Mouse (Mus musculus) stomach, postnatal 0 days (tissue): ENCODE data around the gene Mtap. TPM values are rescaled to one million over a fixed set of nuclear protein-coding genes. Genes with fewer than 3 reads are reported as not detected.
A peak's percentile ranks its signal among the peaks of the same experiment; 100 is the strongest.

ENCODE experiments used
- ATAC-seq: fragments of 200-750 bp; cut with Nextera tagmentation; 2 replicates; pipeline ENCODE4 v1.8.0; 2017; ENCODE audit not compliant: low FRiP score, low TSS enrichment
- DNase-seq: peaks from one replicate; pipeline ENCODE4 v3.0.0-alpha.2; 2016; ENCODE audit warnings: low spot score
- H3K27ac ChIP-seq: fragments of 300-500 bp; sonication (generic); replicated peaks from 2 replicates; pipeline ENCODE4 v1.5.1; 2014; ENCODE audit warnings: mild to moderate bottlenecking, control low read depth
- H3K27me3 ChIP-seq: fragments of 300-500 bp; sonication (generic); 2 replicates; pipeline ENCODE4 v1.6.1; 2014; ENCODE audit warnings: low read length; ENCODE audit not compliant: control insufficient read depth, insufficient read depth
- H3K36me3 ChIP-seq: fragments of 300-500 bp; sonication (generic); 2 replicates; pipeline ENCODE4 v1.6.1; 2014; ENCODE audit warnings: low read length, mixed read lengths; ENCODE audit not compliant: control insufficient read depth, insufficient read depth
- H3K4me1 ChIP-seq: fragments of 300-500 bp; sonication (generic); replicated peaks from 2 replicates; pipeline ENCODE4 v1.6.1; 2014; ENCODE audit warnings: antibody characterized with exemption; ENCODE audit not compliant: control insufficient read depth, insufficient read depth
- H3K4me2 ChIP-seq: fragments of 300-500 bp; sonication (generic); replicated peaks from 2 replicates; pipeline ENCODE4 v1.6.1; 2014; ENCODE audit warnings: low read depth, mild to moderate bottlenecking, control low read depth, moderate library complexity
- H3K4me3 ChIP-seq: fragments of 300-500 bp; sonication (generic); 2 replicates; pipeline ENCODE4 v1.5.1; 2014; ENCODE audit warnings: low read depth, low read length, control low read depth
- H3K9ac ChIP-seq: fragments of 300-500 bp; sonication (generic); 2 replicates; pipeline ENCODE4 v1.6.1; 2014; ENCODE audit warnings: mild to moderate bottlenecking, low read length, control low read depth, mixed read lengths
- H3K9me3 ChIP-seq: fragments of 300-500 bp; sonication (generic); 2 replicates; pipeline ENCODE4 v1.6.1; 2016; ENCODE audit warnings: low read length; ENCODE audit not compliant: control insufficient read depth
- CTCF ChIP-seq: IDR thresholded peaks from 2 replicates; pipeline ENCODE4 v1.5.1; 2016; ENCODE audit warnings: antibody characterized with exemption, low read depth, mild to moderate bottlenecking, moderate library complexity
- EP300 ChIP-seq: optimal IDR thresholded peaks from 2 replicates; pipeline ENCODE3; 2016; ENCODE audit warnings: antibody characterized with exemption
- WGBS: fragments of 180-500 bp; shearing (Covaris S2); extraction: QIAGEN DNeasy Blood & Tissue Kit; methylation state at CpG from one replicate; pipeline ENCODE4 v1.1.7; 2014; 5-methylcytosine and 5-hydroxymethylcytosine counted together
- polyA plus RNA-seq: library from polyadenylated mRNA; unstranded; fragments of >200 nt; fragmentation: Nextera tagmentation; extraction: Ambion mirVana; gene quantifications from 2 replicates; pipeline ENCODE4 v1.2.1, GENCODE M21; 2015

Mtap gene
- polyA plus RNA-seq, 1 experiment from 2014 or later: 23.9 TPM

DNA sequence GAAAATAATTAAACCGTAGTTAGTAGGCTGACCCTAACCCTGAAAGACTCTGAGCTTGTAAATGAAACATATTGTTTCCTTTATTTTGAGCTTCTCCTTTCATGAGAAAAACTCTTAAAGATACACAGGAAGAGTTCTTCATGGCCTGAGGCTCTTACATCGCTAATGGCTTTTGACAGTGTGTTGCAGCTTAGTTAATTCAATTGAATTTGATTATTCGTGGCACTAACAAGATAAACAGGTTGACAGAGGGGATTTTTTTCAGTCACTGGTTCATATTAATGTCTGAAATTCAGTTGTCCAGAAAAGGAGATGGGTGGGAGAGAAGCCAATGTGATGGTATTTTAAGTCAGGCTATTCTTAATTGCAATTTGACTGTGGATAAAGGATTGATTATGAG is 35.6 kb upstream of the Mtap start:
- 71% methylated on average over 3 of the region's 3 CpGs for WGBS
- no peak overlapping the region for H3K4me2 ChIP-seq
- H3K27me3 ChIP-seq: no peaks in the 10 kb centered on the region
- H3K4me1 ChIP-seq: no peaks in the 10 kb centered on the region
- H3K4me3 ChIP-seq: no peak overlapping the region
- no peak for TF ChIP-seq EP300
- TF ChIP-seq CTCF: no peak
- H3K27ac ChIP-seq: no peak overlapping the region
- ATAC-seq: no peak
- H3K36me3 ChIP-seq: no peaks in the 10 kb centered on the region
- H3K9me3 ChIP-seq: no peaks in the 10 kb centered on the region
- no peak overlapping the region for H3K9ac ChIP-seq
- no peak for DNase-seq

DNA sequence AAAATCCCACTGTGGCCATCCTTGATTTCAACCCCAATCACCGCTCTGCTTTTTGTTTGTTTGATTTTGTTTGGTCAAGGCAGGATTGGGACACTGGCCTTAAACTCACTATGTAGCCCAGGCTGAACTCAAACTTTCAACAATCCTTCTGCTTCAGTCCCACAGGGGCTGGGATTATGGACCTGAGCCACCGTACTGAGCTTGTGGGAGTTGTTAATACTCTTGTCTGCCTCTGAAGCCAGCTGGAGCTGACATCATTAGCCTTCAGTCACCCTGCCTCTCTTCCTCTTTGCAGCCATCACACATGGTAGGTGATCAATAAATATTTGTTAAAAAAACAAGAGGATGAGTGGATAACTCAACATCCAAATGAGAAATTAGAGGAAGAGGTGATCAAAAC is 34.6 kb upstream of the Mtap start:
- H3K4me3 ChIP-seq: no peak overlapping the region
- TF ChIP-seq CTCF (no peak), EP300 (no peak)
- H3K4me2 ChIP-seq: no peak overlapping the region
- H3K36me3 ChIP-seq: no peaks in the 10 kb centered on the region
- H3K27ac ChIP-seq: no peak overlapping the region
- no peaks in the 10 kb centered on the region for H3K4me1 ChIP-seq
- ATAC-seq: no peak
- no peak overlapping the region for H3K9ac ChIP-seq
- 64% methylated on average over 2 of the region's 2 CpGs for WGBS
- DNase-seq: no peak
- no peaks in the 10 kb centered on the region for H3K27me3 ChIP-seq
- no peaks in the 10 kb centered on the region for H3K9me3 ChIP-seq

DNA sequence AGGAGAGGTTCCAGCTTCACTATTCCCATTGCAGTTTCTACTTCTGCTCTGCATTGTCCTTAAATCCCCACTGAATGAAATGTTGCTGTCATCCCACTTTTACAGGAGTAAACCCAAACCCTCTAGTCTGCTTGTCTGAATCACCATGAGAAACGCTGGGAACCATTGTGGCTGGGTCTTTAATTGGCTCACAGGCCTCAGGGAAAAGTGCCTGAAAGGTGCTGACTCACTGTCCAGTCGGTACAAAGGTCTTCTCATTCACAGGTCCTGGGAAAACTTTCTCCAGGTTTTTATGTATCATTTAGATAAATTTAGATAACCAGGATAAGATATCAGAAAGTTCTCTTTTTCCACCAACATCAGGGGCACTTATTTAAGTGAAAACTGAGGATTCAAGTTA is 31.4 kb upstream of the Mtap start:
- no peaks in the 10 kb centered on the region for H3K36me3 ChIP-seq
- no peak for TF ChIP-seq CTCF
- no peak for TF ChIP-seq EP300
- H3K27me3 ChIP-seq: no peaks in the 10 kb centered on the region
- DNase-seq (peak; percentile 18), ATAC-seq (no peak)
- H3K9me3 ChIP-seq: no peaks in the 10 kb centered on the region
- no peaks in the 10 kb centered on the region for H3K4me1 ChIP-seq
- H3K4me2 ChIP-seq: no peak overlapping the region
- no peak overlapping the region for H3K9ac ChIP-seq
- 41% methylated on average over 2 of the region's 2 CpGs for WGBS
- no peak overlapping the region for H3K4me3 ChIP-seq
- no peak overlapping the region for H3K27ac ChIP-seq

DNA sequence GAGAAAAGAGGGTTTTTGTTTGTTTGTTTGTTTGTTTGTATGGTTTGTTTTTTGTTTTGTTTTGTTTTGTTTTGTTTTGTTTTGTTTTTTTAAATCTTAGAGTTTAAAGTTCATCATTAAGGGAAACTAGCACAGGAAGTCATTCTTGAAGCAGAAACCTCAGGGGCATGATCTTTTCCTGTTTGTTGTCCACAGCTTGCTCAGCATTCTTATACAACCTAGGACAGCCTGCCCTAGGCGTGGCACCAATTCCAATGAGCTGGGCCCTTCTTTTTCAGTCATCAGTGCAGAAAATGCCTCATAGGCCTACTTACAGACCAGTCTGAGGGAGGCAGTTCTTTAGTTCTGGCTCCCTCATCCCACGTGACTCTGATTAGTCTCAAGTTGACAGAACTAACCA is 30.4 kb upstream of the Mtap start:
- Histone ChIP-seq H3K36me3 (no peaks in the 10 kb centered on the region), H3K27ac (no peak overlapping the region), H3K27me3 (no peaks in the 10 kb centered on the region), H3K4me3 (no peak overlapping the region), H3K4me1 (no peaks in the 10 kb centered on the region), H3K9me3 (no peaks in the 10 kb centered on the region), H3K4me2 (no peak overlapping the region), H3K9ac (no peak overlapping the region)
- DNase-seq: no peak
- TF ChIP-seq EP300 (no peak), CTCF (no peak)
- ATAC-seq: no peak
- 65% methylated on average over 2 of the region's 2 CpGs for WGBS

DNA sequence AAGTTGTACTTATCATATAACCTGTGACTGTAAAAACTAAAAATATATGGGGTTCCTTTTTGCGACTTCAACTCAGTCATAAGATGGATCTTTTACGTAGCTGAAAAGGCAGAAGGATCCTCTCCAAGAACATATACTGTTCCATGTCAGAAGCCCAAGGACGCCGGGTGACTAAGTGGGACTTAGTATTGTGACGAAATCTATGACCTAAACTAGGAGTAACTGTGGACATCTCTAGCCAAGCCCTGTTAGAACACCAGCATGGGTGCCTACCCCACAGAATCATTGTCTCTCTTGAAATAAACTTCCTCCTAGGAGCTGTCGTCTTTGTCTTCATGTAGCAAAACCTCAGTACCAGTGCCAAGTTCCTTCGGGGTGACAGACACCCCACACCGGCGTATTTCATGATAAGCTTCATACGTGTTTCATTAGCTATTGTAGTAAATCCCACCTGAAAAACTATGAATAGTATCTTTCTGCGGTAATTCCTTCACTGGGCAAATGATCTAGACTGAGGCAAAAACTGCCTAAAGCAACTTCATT is 24.7 kb upstream of the Mtap start:
- TF ChIP-seq CTCF (no peak), EP300 (no peak)
- ATAC-seq (no peak), DNase-seq (no peak)
- WGBS: 74% methylated on average over 11 of the region's 11 CpGs
- Histone ChIP-seq H3K4me2 (no peak overlapping the region), H3K4me3 (no peak overlapping the region), H3K9me3 (no peaks in the 10 kb centered on the region), H3K27ac (no peak overlapping the region), H3K36me3 (no peaks in the 10 kb centered on the region), H3K9ac (no peak overlapping the region), H3K4me1 (no peaks in the 10 kb centered on the region), H3K27me3 (no peaks in the 10 kb centered on the region)

DNA sequence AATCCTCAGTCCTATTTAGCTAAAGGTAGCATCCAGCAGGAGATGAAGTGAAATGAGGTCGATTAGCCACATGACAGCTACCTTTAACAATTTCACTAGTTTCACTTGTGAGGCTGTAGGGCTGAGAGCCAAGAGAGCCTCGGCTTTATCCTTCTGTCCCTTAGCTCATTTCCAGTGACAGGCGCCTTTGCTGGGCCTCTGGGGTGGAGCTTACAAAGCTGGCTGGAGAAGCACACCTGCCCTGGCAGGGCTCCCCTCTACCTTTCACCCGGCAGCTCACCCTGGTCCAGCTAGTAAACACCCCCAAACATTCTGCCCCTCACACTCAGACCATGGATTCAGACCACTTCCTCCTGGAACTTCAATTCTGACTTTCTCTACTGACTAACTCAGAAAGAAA is 24.1 kb upstream of the Mtap start:
- no peak overlapping the region for H3K9ac ChIP-seq
- TF ChIP-seq EP300 (no peak), CTCF (no peak)
- H3K36me3 ChIP-seq: no peaks in the 10 kb centered on the region
- no peak overlapping the region for H3K4me2 ChIP-seq
- H3K9me3 ChIP-seq: no peaks in the 10 kb centered on the region
- no peaks in the 10 kb centered on the region for H3K27me3 ChIP-seq
- DNase-seq (peak; percentile 60), ATAC-seq (peak; percentile 74)
- no peak overlapping the region for H3K4me3 ChIP-seq
- H3K27ac ChIP-seq: no peak overlapping the region
- no peaks in the 10 kb centered on the region for H3K4me1 ChIP-seq
- 31% methylated on average over 4 of the region's 4 CpGs for WGBS
